Mouse (Mus musculus): ENCODE data around the gene Slc35b1. TPM values are rescaled to one million over a fixed set of nuclear protein-coding genes. Genes with fewer than 3 reads are reported as not detected.

Gene Slc35b1
- polyA plus RNA-seq, 1 experiment from 2014 or later: 144 TPM

- peaks cover 64% of the 10 kb centered on the region for H3K36me3 ChIP-seq (replicated peaks; ENCODE audit: control insufficient read depth, insufficient read depth)
- no peaks in the 10 kb centered on the region for H3K27me3 ChIP-seq (ENCODE audit: control insufficient read depth, insufficient read depth, low read length)
- WGBS: 92% methylated on average over 7 of the region's 7 CpGs
These were observed 2.9 kb downstream of the Slc35b1 start for GRCm38 (mm10) chr11:95387354-95387753.

GRCm38 (mm10) chr11:95389006-95389405 is 4.5 kb downstream of the Slc35b1 start:
- WGBS: 81% methylated on average over 3 of the region's 3 CpGs
- Histone ChIP-seq H3K27ac (no peak overlapping the region), H3K4me3 (replicated peaks; ENCODE audit: low read length) (no peak overlapping the region), H3K36me3 (replicated peaks; ENCODE audit: control insufficient read depth, insufficient read depth) (peaks cover 71% of the 10 kb centered on the region), H3K9ac (no peak overlapping the region), H3K4me2 (replicated peaks) (no peak overlapping the region), H3K4me1 (replicated peaks; ENCODE audit: control insufficient read depth, insufficient read depth, low read length) (peaks cover 9% of the 10 kb centered on the region), H3K9me3 (ENCODE audit: control insufficient read depth, low read length) (no peaks in the 10 kb centered on the region), H3K27me3 (ENCODE audit: control insufficient read depth, insufficient read depth, low read length) (no peaks in the 10 kb centered on the region)
- ATAC-seq (ENCODE audit: low FRiP score): no peak
- no peak for DNase-seq (ENCODE audit: low spot score)

More at GRCm38 (mm10) chr11:95387354-95387753, 2.9 kb downstream of the Slc35b1 start:
- H3K4me1 ChIP-seq (replicated peaks; ENCODE audit: control insufficient read depth, insufficient read depth, low read length): peaks cover 9% of the 10 kb centered on the region
- no peak overlapping the region for H3K4me2 ChIP-seq (replicated peaks)
- no peak overlapping the region for H3K9ac ChIP-seq
- no peak for ATAC-seq (ENCODE audit: low FRiP score)
- no peak overlapping the region for H3K4me3 ChIP-seq (replicated peaks; ENCODE audit: low read length)
- no peak for DNase-seq (ENCODE audit: low spot score)
- no peaks in the 10 kb centered on the region for H3K9me3 ChIP-seq (ENCODE audit: control insufficient read depth, low read length)
- H3K27ac ChIP-seq: no peak overlapping the region

- DNase-seq (ENCODE audit: low spot score) (no peak), ATAC-seq (ENCODE audit: low FRiP score) (no peak)
- no peak overlapping the region for H3K9ac ChIP-seq
- no peaks in the 10 kb centered on the region for H3K27me3 ChIP-seq (ENCODE audit: control insufficient read depth, insufficient read depth, low read length)
- H3K4me3 ChIP-seq (replicated peaks; ENCODE audit: low read length): no peak overlapping the region
- peaks cover 71% of the 10 kb centered on the region for H3K36me3 ChIP-seq (replicated peaks; ENCODE audit: control insufficient read depth, insufficient read depth)
- 96% methylated on average over 6 of the region's 6 CpGs for WGBS
- H3K9me3 ChIP-seq (ENCODE audit: control insufficient read depth, low read length): no peaks in the 10 kb centered on the region
- H3K4me1 ChIP-seq (replicated peaks; ENCODE audit: control insufficient read depth, insufficient read depth, low read length): peaks cover 8% of the 10 kb centered on the region
- H3K4me2 ChIP-seq (replicated peaks): no peak overlapping the region
- no peak overlapping the region for H3K27ac ChIP-seq
These were observed 5.9 kb downstream of the Slc35b1 start for GRCm38 (mm10) chr11:95390420-95390819.

GRCm38 (mm10) chr11:95391201-95391600 is 6.7 kb downstream of the Slc35b1 start:
- 80% methylated on average over 4 of the region's 4 CpGs for WGBS
- 0 out of 2 replicates have a peak, but pooled peaks cover under 1% of the 10 kb centered on the region for H3K4me1 ChIP-seq (replicated peaks; ENCODE audit: control insufficient read depth, insufficient read depth, low read length)
- H3K27me3 ChIP-seq (ENCODE audit: control insufficient read depth, insufficient read depth, low read length): no peaks in the 10 kb centered on the region
- no peak overlapping the region for H3K9ac ChIP-seq
- DNase-seq (ENCODE audit: low spot score) (no peak), ATAC-seq (ENCODE audit: low FRiP score) (no peak)
- H3K36me3 ChIP-seq (replicated peaks; ENCODE audit: control insufficient read depth, insufficient read depth): peaks cover 67% of the 10 kb centered on the region
- no peak overlapping the region for H3K4me3 ChIP-seq (replicated peaks; ENCODE audit: low read length)
- no peak overlapping the region for H3K27ac ChIP-seq
- no peaks in the 10 kb centered on the region for H3K9me3 ChIP-seq (ENCODE audit: control insufficient read depth, low read length)
- no peak overlapping the region for H3K4me2 ChIP-seq (replicated peaks)

- H3K4me3 ChIP-seq (replicated peaks; ENCODE audit: low read length): no peak overlapping the region
- no peak overlapping the region for H3K9ac ChIP-seq
- DNase-seq (ENCODE audit: low spot score): no peak
- 74% methylated on average over 5 of the region's 5 CpGs for WGBS
- no peak for ATAC-seq (ENCODE audit: low FRiP score)
- H3K4me1 ChIP-seq (replicated peaks; ENCODE audit: control insufficient read depth, insufficient read depth, low read length): no peaks in the 10 kb centered on the region
- no peaks in the 10 kb centered on the region for H3K27me3 ChIP-seq (ENCODE audit: control insufficient read depth, insufficient read depth, low read length)
- H3K27ac ChIP-seq: no peak overlapping the region
- H3K9me3 ChIP-seq (ENCODE audit: control insufficient read depth, low read length): no peaks in the 10 kb centered on the region
- peaks cover 62% of the 10 kb centered on the region for H3K36me3 ChIP-seq (replicated peaks; ENCODE audit: control insufficient read depth, insufficient read depth)
- H3K4me2 ChIP-seq (replicated peaks): no peak overlapping the region
These were observed 7.3 kb downstream of the Slc35b1 start for GRCm38 (mm10) chr11:95391743-95392142.

- no peak overlapping the region for H3K4me2 ChIP-seq (replicated peaks)
- WGBS: 48% methylated on average over 7 of the region's 7 CpGs
- H3K27ac ChIP-seq: no peak overlapping the region; the same call in 1 of the 2 replicates
- H3K27me3 ChIP-seq (ENCODE audit: control insufficient read depth, insufficient read depth, low read length): no peaks in the 10 kb centered on the region
- H3K4me3 ChIP-seq (replicated peaks; ENCODE audit: low read length): no peak overlapping the region
- ATAC-seq (ENCODE audit: low FRiP score): peak; percentile 34; the same call in 1 of the 2 replicates
- H3K4me1 ChIP-seq (replicated peaks; ENCODE audit: control insufficient read depth, insufficient read depth, low read length): no peaks in the 10 kb centered on the region
- peaks cover 57% of the 10 kb centered on the region for H3K36me3 ChIP-seq (replicated peaks; ENCODE audit: control insufficient read depth, insufficient read depth)
- no peaks in the 10 kb centered on the region for H3K9me3 ChIP-seq (ENCODE audit: control insufficient read depth, low read length)
- no peak overlapping the region for H3K9ac ChIP-seq
- DNase-seq (ENCODE audit: low spot score): peak; percentile 43
These were observed 7.8 kb downstream of the Slc35b1 start for GRCm38 (mm10) chr11:95392223-95392667.

- no peaks in the 10 kb centered on the region for H3K4me1 ChIP-seq (replicated peaks; ENCODE audit: control insufficient read depth, insufficient read depth, low read length)
- no peaks in the 10 kb centered on the region for H3K27me3 ChIP-seq (ENCODE audit: control insufficient read depth, insufficient read depth, low read length)
- peak overlapping the region; percentile 26; the same call in 1 of the 2 replicates for H3K27ac ChIP-seq
- peaks cover 50% of the 10 kb centered on the region for H3K36me3 ChIP-seq (replicated peaks; ENCODE audit: control insufficient read depth, insufficient read depth)
- ATAC-seq (ENCODE audit: low FRiP score) (no peak), DNase-seq (ENCODE audit: low spot score) (no peak)
- no peak overlapping the region for H3K9ac ChIP-seq
- H3K4me3 ChIP-seq (replicated peaks; ENCODE audit: low read length): no peak overlapping the region
- 83% methylated on average over 11 of the region's 11 CpGs for WGBS
- no peak overlapping the region for H3K4me2 ChIP-seq (replicated peaks)
- H3K9me3 ChIP-seq (ENCODE audit: control insufficient read depth, low read length): no peaks in the 10 kb centered on the region
These were observed 8.4 kb downstream of the Slc35b1 start for GRCm38 (mm10) chr11:95392708-95393499.

GRCm38 (mm10) chr11:95393500-95393816 is 9.0 kb downstream of the Slc35b1 start:
- Histone ChIP-seq H3K36me3 (replicated peaks; ENCODE audit: control insufficient read depth, insufficient read depth) (peaks cover 45% of the 10 kb centered on the region), H3K9ac (no peak overlapping the region), H3K27me3 (ENCODE audit: control insufficient read depth, insufficient read depth, low read length) (no peaks in the 10 kb centered on the region), H3K4me2 (replicated peaks) (no peak overlapping the region), H3K9me3 (ENCODE audit: control insufficient read depth, low read length) (no peaks in the 10 kb centered on the region), H3K27ac (no peak overlapping the region), H3K4me1 (replicated peaks; ENCODE audit: control insufficient read depth, insufficient read depth, low read length) (no peaks in the 10 kb centered on the region), H3K4me3 (replicated peaks; ENCODE audit: low read length) (no peak overlapping the region)
- DNase-seq (ENCODE audit: low spot score) (no peak), ATAC-seq (ENCODE audit: low FRiP score) (no peak)
- 41% methylated on average over 5 of the region's 5 CpGs for WGBS

- H3K4me2 ChIP-seq (replicated peaks): no peak overlapping the region
- H3K9me3 ChIP-seq (ENCODE audit: control insufficient read depth, low read length): no peaks in the 10 kb centered on the region
- ATAC-seq (ENCODE audit: low FRiP score): no peak
- no peak for DNase-seq (ENCODE audit: low spot score)
- 0 out of 2 replicates have a peak, but pooled peaks cover 3% of the 10 kb centered on the region for H3K27me3 ChIP-seq (ENCODE audit: control insufficient read depth, insufficient read depth, low read length)
- peaks cover 38% of the 10 kb centered on the region for H3K36me3 ChIP-seq (replicated peaks; ENCODE audit: control insufficient read depth, insufficient read depth)
- no peak overlapping the region for H3K27ac ChIP-seq
- WGBS: 49% methylated on average over 5 of the region's 5 CpGs
- no peaks in the 10 kb centered on the region for H3K4me1 ChIP-seq (replicated peaks; ENCODE audit: control insufficient read depth, insufficient read depth, low read length)
- no peak overlapping the region for H3K9ac ChIP-seq
- H3K4me3 ChIP-seq (replicated peaks; ENCODE audit: low read length): no peak overlapping the region
These were observed 9.6 kb downstream of the Slc35b1 start for GRCm38 (mm10) chr11:95394112-95394511.
